In the genomic region with DNA sequence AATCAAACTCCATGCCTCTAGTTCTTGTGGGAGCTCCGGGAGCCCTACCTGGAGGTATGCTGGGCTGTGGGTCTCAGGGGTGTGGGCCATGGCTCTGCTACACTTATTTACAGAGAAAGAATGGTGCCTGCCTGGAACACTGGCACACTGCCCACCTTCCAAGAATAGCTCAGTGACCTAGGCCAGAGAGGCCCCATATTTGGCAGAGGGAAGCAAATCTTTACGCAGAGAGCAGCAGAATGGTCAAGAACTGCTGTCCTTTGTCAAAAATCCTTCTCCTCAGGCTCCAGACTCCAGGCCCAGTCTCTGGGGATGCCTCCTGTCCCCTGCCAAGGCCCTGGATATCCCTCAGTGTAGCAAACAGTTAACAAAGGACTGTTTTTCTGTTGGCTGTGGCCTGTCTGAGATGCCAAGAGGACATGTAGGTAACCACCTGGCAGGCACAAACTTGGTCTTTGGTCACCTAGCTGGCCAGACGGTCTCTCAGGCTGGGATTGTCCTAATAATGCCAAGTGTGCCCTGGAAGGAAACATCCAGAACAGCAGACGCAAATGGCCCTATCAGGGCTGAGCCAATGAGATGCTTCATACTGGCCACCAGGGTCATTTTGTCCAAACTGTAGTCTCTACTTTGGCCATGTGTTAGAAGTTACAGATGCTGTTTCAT, we compare ENCODE assay signal across 12 mouse cellular contexts. TPM values are rescaled to one million over a fixed set of nuclear protein-coding genes. Genes with fewer than 3 reads are reported as not detected.
DNase-seq lines count a peak whose midpoint lies in the region; TF ChIP-seq lines count a peak whose summit lies in the region.
"Had no signal": no experiment of that assay in that cellular context is flagged by ENCODE, and none has a peak within 500 bp of the region (broad histone marks: within the 10 kb centered on the region; RNA-seq: fewer than 3 reads in every experiment).

No protein-coding gene starts in this region.

- peak; percentile 19 to 30 for DNase-seq in lung, adult 18-20 months
- DNase-seq in lung, adult 2 months: no peak
- DNase-seq in cerebellum, postnatal 10 days: peak; percentile 72
- DNase-seq in heart, postnatal 14 days: peak; percentile 67 to 78
- DNase-seq in skeletal muscle tissue, adult 2 months (ENCODE audit: low read depth, low spot score): peak; percentile 79
- DNase-seq in thymus, adult 18-20 months: no peak
- no peak for DNase-seq in right cerebral cortex, postnatal 14 days
- no peak for DNase-seq in left cerebral cortex, adult 8-10 months (ENCODE audit: low spot score in 2 of 2)

- no peak overlapping the region for H3K4me3 ChIP-seq in lung, adult 2 months (replicated peaks; ENCODE audit: extremely low read depth, low read depth, low read length)

- no peak for TF ChIP-seq POLR2A in lung, adult 2 months (IDR thresholded peaks at IDR 0.05; ENCODE audit: borderline replicate concordance, extremely low read depth, low read depth, low read length)

- intact Hi-C loops in heart, postnatal 14 days (cut with DNase I): no loop called here

- WGBS in lung, adult 2 months: 41% methylated on average over 4 of the region's 4 CpGs

- no peak for TF ChIP-seq CTCF in lung, adult 2 months (IDR thresholded peaks at IDR 0.05; ENCODE audit: insufficient read depth, low read length)

- H3K4me1 ChIP-seq in lung, adult 2 months (ENCODE audit: control insufficient read depth, insufficient read depth, low read length): peaks cover 5% of the 10 kb centered on the region

RNA-seq across cellular contexts. Expression of a gene that starts 29.8 kb away (rescaled TPM):
- 2.1 and 3.3 TPM in 2 replicates for polyA plus RNA-seq in lung, adult 2 months (2012; rRNA removed)
- 1 to 10 TPM in 1 of 2 experiments, under 1 TPM in 1; 0.85 to 1.2 TPM for total RNA-seq in heart, postnatal 14 days (2021)
- total RNA-seq in left cerebral cortex, adult 8-10 months (2022): 100 to 1,000 TPM; 121 to 161 (median 143) TPM
- total RNA-seq: MEL had no signal

RNA-seq across cellular contexts. Expression of a gene that starts 52.1 kb away (rescaled TPM):
- polyA plus RNA-seq in lung, adult 2 months (2012; rRNA removed): not detected in 2 replicates
- not detected for total RNA-seq in heart, postnatal 14 days (2021)
- under 1 TPM in 3 of 4 experiments, not detected in 1; 0.16 to 0.65 (median 0.61) TPM for total RNA-seq in left cerebral cortex, adult 8-10 months (2022)
- total RNA-seq: MEL had no signal
- polyA plus RNA-seq: embryonic facial prominence, embryonic 11.5 days; macrophage; spleen, adult 2 months had no signal

Comparison
In these comparisons a context has a peak if more than half of its experiments do, and no peak if none do; other contexts are left out.
1. DNase-seq: peak in lung, adult 18-20 months (2 of 2), cerebellum, postnatal 10 days (2 of 2), heart, postnatal 14 days (2 of 2) and skeletal muscle tissue, adult 2 months (single experiment); none in lung, adult 2 months (single experiment), thymus, adult 18-20 months (0 of 2), right cerebral cortex, postnatal 14 days (single experiment) and left cerebral cortex, adult 8-10 months (0 of 2).
2. RNA of a gene that starts 29.8 kb away (total RNA-seq): 121 to 161 TPM in left cerebral cortex, adult 8-10 months; 0.85 to 1.2 TPM in heart, postnatal 14 days; every median in the first group is over 10 times any median in the second.